Mouse (Mus musculus) bone marrow macrophage, adult 2 months (primary cell): ENCODE measurements around the gene Dclk2.

ENCODE experiments used
- CTCF ChIP-seq: IDR thresholded peaks from 2 replicates; pipeline ENCODE4 v1.5.1; 2012; ENCODE audit warnings: low read depth, mild to moderate bottlenecking, low read length, moderate library complexity
- POLR2A ChIP-seq: IDR thresholded peaks from 2 replicates; pipeline ENCODE4 v1.6.1; 2012; ENCODE audit warnings: mild to moderate bottlenecking, low read depth, low read length, borderline replicate concordance

DNA sequence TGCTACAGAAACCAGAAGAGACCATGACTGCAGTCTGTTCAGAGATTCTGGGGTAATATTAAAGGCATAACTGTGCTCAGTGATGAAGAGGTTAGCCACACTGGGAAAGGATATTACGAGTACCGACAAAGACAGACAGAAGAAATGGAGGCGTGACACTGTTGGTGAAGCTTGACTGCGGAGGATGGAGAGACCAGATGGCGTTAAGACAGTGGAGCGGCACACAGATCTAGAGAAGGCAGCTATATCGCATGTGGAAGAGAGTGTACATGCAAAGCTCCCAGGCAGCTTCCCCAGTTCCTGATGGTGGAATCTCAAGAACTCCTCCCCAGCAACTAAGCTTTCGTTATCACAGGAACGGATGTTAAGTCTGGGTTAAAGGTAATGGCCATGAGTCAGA, 116.4 kb downstream of the Dclk2 start:
- no peak for TF ChIP-seq CTCF
- no peak for TF ChIP-seq POLR2A
